Mouse (Mus musculus) kidney, adult 2 months (tissue): ENCODE measurements around the gene Hsp90ab1.

ENCODE experiments used
- CTCF ChIP-seq: fragments of 200-500 bp; conservative IDR thresholded peaks from 2 replicates; pipeline ENCODE4 v1.5.1; 2011; ENCODE audit warnings: low read depth, mild to moderate bottlenecking, control low read depth, low read length, moderate library complexity, mixed read lengths; ENCODE audit not compliant: insufficient read depth, insufficient read length
- POLR2A ChIP-seq: fragments of 200-500 bp; IDR thresholded peaks from one replicate; pipeline ENCODE4 v1.6.1; 2011; ENCODE audit warnings: low read depth, low read length, control low read depth

DNA sequence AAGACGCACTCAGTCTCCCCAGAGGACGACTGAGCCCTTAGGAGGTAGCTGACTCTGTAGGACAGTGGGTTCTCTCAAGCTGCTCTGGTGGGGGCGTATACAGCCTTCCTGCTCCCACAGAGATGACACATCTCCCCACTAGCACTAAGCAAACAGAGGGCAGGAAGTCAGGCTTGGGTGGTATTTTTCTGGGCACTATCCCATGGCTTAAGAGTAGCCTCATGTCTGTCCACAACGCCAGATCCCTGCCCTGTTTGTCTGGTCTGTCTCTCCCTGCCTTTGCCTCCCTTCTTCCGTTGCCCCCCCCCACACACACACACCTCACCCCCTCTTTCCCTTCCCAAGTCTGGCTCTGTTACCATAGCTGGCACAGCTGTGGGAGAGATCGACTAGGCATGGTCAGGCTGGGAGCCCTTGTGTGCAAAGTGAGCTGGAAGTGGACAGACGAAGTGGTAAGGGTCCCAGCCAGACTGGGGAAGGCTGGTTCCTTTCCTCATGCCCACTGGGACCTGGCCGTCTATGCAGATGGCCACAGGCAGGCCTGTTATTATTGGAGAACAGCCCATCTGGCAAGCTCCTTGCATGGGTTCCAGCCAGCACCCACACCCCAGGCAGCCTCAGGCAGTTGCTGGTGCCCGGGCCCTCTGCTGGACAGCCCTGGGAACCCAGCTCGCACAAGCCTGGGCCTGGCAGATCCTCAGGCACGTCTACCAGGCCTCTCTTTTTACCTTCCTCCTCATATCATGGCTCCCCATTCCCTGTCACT lies 23.7 kb upstream of the Hsp90ab1 start:
- TF ChIP-seq POLR2A (no peak), CTCF (peak; percentile 70)
